Mouse (Mus musculus) liver, embryonic 12.5 days (tissue): ENCODE results near the gene H2-M5. TPM values are rescaled to one million over a fixed set of nuclear protein-coding genes. Genes with fewer than 3 reads are reported as not detected.
"Not testable (repeated sequence)": the region's sequence is repeated elsewhere in the genome, so short reads cannot be mapped to it uniquely, and the experiment has no call there.

Source experiments
- ATAC-seq: fragments of 200-750 bp; cut with Nextera tagmentation; 2 replicates; pipeline ENCODE4 v1.8.0; 2017; ENCODE audit warnings: moderate number of reproducible peaks, mild to moderate bottlenecking, moderate library complexity
- H3K27ac ChIP-seq: fragments of 300-500 bp; sonication (generic); 2 replicates; pipeline ENCODE4 v1.5.1; 2016; ENCODE audit warnings: mild to moderate bottlenecking
- H3K27me3 ChIP-seq: fragments of 300-500 bp; sonication (generic); replicated peaks from 2 replicates; pipeline ENCODE4 v1.6.1; 2016; ENCODE audit warnings: mild to moderate bottlenecking, moderate library complexity
- H3K36me3 ChIP-seq: fragments of 300-500 bp; sonication (generic); 2 replicates; pipeline ENCODE4 v1.6.1; 2016; ENCODE audit warnings: mild to moderate bottlenecking, moderate library complexity
- H3K4me1 ChIP-seq: fragments of 300-500 bp; sonication (generic); 2 replicates; pipeline ENCODE4 v1.6.1; 2016
- H3K4me2 ChIP-seq: fragments of 300-500 bp; sonication (generic); 2 replicates; pipeline ENCODE4 v1.6.1; 2016; ENCODE audit warnings: mild to moderate bottlenecking, moderate library complexity
- H3K4me3 ChIP-seq: fragments of 300-500 bp; sonication (generic); 2 replicates; pipeline ENCODE4 v1.5.1; 2016; ENCODE audit warnings: mild to moderate bottlenecking, moderate library complexity
- H3K9ac ChIP-seq: fragments of 300-500 bp; sonication (generic); 2 replicates; pipeline ENCODE4 v1.6.1; 2016; ENCODE audit warnings: mild to moderate bottlenecking, moderate library complexity
- H3K9me3 ChIP-seq: fragments of 300-500 bp; sonication (generic); replicated peaks from 2 replicates; pipeline ENCODE4 v1.6.1; 2016; ENCODE audit warnings: mild to moderate bottlenecking, moderate library complexity
- WGBS: fragments of 180-500 bp; shearing (Covaris S2); methylation state at CpG from one replicate; pipeline ENCODE4 v1.1.7; 2016; ENCODE audit not compliant: insufficient replicate concordance; 5-methylcytosine and 5-hydroxymethylcytosine counted together
- polyA plus RNA-seq: library from polyadenylated mRNA; unstranded; fragments of >200 nt; fragmentation: Nextera tagmentation; extraction: Ambion mirVana; gene quantifications from 2 replicates; pipeline ENCODE4 v1.2.1, GENCODE M21; 2016

H2-M5 gene
- polyA plus RNA-seq, 1 experiment from 2014 or later, result 0.11 TPM

GRCm38 (mm10) chr17:36990630-36991029 lies 1.3 kb upstream of the H2-M5 start:
- not testable (repeated sequence) for H3K4me2 ChIP-seq, H3K36me3 ChIP-seq, H3K4me1 ChIP-seq, H3K27ac ChIP-seq, H3K4me3 ChIP-seq, H3K9me3 ChIP-seq, H3K9ac ChIP-seq, ATAC-seq
- 77% methylated on average over 6 of the region's 6 CpGs for WGBS
- peaks cover 40% of the 10 kb centered on the region for H3K27me3 ChIP-seq

DNA sequence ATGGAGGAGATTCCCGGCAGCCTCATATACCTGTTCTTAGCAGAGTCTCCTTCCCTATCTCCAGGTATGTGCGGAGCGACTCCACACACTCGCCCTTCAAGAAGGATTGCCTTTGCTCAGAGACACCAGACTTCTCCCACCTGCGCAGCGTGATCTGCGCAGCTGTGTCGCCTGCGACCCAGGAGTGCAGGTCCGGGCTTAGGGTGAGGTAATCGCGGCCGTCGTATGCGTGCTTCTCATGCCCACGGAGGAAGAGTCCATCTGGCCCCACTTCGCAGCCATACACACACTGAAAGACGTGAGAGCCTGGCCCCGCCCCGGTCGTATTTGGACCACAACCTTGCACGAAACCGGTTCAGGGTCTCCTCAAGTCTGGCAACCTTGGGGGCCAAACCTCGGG lies 862 bp downstream of the H2-M5 start:
- H3K9me3 ChIP-seq, result no peaks in the 10 kb centered on the region
- no peaks in the 10 kb centered on the region for H3K4me1 ChIP-seq
- 8% methylated on average over 24 of the region's 24 CpGs for WGBS
- no peak overlapping the region for H3K4me2 ChIP-seq
- H3K4me3 ChIP-seq, result no peak overlapping the region
- peaks cover 40% of the 10 kb centered on the region for H3K27me3 ChIP-seq
- H3K27ac ChIP-seq, result no peak overlapping the region
- no peaks in the 10 kb centered on the region for H3K36me3 ChIP-seq
- no peak for ATAC-seq
- no peak overlapping the region for H3K9ac ChIP-seq

- peaks cover 3% of the 10 kb centered on the region; the same call in 1 of the 2 replicates for H3K4me1 ChIP-seq
- H3K9ac ChIP-seq, result no peak overlapping the region
- no peak for ATAC-seq
- H3K9me3 ChIP-seq, result no peaks in the 10 kb centered on the region
- WGBS, result 33% methylated on average over 5 of the region's 5 CpGs
- no peak overlapping the region for H3K27ac ChIP-seq
- no peak overlapping the region for H3K4me3 ChIP-seq
- no peak overlapping the region for H3K4me2 ChIP-seq
- no peaks in the 10 kb centered on the region for H3K36me3 ChIP-seq
- H3K27me3 ChIP-seq, result peaks cover 57% of the 10 kb centered on the region
These were observed 6.8 kb downstream of the H2-M5 start for GRCm38 (mm10) chr17:36982253-36983155.

- Histone ChIP-seq H3K27me3 (peaks cover 50% of the 10 kb centered on the region), H3K4me2 (peak overlapping the region; percentile 39), H3K27ac (no peak overlapping the region), H3K36me3 (no peaks in the 10 kb centered on the region), H3K9ac (no peak overlapping the region), H3K4me3 (0 out of 2 replicates have a peak overlapping the region, but pooled peaks have one; percentile 1), H3K9me3 (no peaks in the 10 kb centered on the region), H3K4me1 (peaks cover 3% of the 10 kb centered on the region; the same call in 1 of the 2 replicates)
- 10% methylated on average over 4 of the region's 4 CpGs for WGBS
- ATAC-seq, result no peak
These were observed 7.5 kb downstream of the H2-M5 start for GRCm38 (mm10) chr17:36981845-36982244.

DNA sequence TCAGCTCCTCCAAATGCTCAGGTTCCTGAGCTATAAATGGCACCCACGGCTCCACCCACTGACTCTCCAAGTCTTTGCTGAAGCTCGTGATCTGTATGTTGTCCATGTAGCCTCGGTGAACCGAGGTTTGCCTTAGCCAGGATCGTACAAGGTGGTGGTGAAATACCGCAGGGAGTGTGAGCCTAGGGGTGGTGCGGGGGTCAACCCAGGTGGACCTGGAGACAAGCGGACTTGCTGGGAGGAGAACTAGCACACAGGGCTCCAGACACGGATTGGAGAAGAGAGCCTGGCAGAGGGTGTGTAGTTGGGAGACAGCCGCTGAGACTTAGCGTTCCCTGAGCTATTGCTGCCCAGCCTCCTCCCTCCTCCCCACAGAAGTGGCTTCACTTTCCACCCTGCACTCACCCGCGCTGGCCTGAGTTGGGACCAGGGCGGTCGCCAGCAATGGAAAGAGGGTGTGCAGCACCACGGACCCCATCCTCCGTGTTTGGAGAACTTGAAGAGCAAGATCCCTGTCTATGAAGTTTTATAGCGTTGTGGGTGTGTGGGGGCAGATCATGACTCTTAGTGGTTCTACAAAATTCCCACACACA lies 8.0 kb downstream of the H2-M5 start, which contains the start of gene 2410137M14Rik:
2410137M14Rik (minus strand) TSS at position 17 of the 593 bp plus-strand sequence.
- ATAC-seq, result no peak
- Histone ChIP-seq H3K4me3 (0 out of 2 replicates have a peak within 1 kb of the TSS, but pooled peaks have one; percentile 1), H3K4me2 (peak within 1 kb of the TSS; percentile 39), H3K9me3 (no peaks in the 10 kb centered on the region), H3K27me3 (peaks cover 45% of the 10 kb centered on the region), H3K9ac (no peak within 1 kb of the TSS; the same call in 1 of the 2 replicates), H3K4me1 (peaks cover 3% of the 10 kb centered on the region; the same call in 1 of the 2 replicates), H3K36me3 (no peaks in the 10 kb centered on the region), H3K27ac (no peak within 1 kb of the TSS)
- 5% methylated on average over 18 of the region's 18 CpGs for WGBS

GRCm38 (mm10) chr17:36973271-36973787 lies 16.0 kb downstream of the H2-M5 start:
- no peak overlapping the region for H3K4me3 ChIP-seq
- no peaks in the 10 kb centered on the region for H3K36me3 ChIP-seq
- WGBS, result 50% methylated on average over 8 of the region's 8 CpGs
- no peak overlapping the region for H3K4me2 ChIP-seq
- H3K27me3 ChIP-seq, result peaks cover 13% of the 10 kb centered on the region; the same call in 1 of the 2 replicates
- no peak overlapping the region for H3K9ac ChIP-seq
- H3K9me3 ChIP-seq, result no peaks in the 10 kb centered on the region
- no peaks in the 10 kb centered on the region for H3K4me1 ChIP-seq
- ATAC-seq, result no peak
- H3K27ac ChIP-seq, result no peak overlapping the region

DNA sequence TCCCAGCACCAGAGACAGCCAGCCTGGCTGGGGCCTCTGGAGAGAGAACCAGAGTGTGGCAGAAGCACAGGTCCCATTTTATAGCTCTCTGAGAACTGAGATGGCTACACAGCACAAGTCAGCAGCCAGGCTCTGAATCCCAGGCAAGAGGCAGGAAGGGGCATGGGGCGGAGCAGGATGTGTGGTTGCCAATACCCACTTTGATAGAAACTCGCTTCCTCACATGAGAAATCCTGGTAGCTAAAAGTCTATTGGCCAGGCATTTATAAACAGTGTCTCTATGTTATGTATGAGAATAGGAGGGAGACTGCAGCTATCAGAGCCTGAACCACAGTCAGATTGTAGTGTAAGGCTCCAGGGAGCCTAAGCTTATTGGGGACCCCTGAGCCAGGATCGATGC lies 16.5 kb downstream of the H2-M5 start:
- WGBS, result 40% methylated on average over 3 of the region's 3 CpGs
- Histone ChIP-seq H3K27ac (no peak overlapping the region), H3K27me3 (peaks cover 13% of the 10 kb centered on the region; the same call in 1 of the 2 replicates), H3K9me3 (no peaks in the 10 kb centered on the region), H3K4me1 (no peaks in the 10 kb centered on the region), H3K4me3 (no peak overlapping the region), H3K36me3 (no peaks in the 10 kb centered on the region), H3K4me2 (no peak overlapping the region), H3K9ac (no peak overlapping the region)
- no peak for ATAC-seq

DNA sequence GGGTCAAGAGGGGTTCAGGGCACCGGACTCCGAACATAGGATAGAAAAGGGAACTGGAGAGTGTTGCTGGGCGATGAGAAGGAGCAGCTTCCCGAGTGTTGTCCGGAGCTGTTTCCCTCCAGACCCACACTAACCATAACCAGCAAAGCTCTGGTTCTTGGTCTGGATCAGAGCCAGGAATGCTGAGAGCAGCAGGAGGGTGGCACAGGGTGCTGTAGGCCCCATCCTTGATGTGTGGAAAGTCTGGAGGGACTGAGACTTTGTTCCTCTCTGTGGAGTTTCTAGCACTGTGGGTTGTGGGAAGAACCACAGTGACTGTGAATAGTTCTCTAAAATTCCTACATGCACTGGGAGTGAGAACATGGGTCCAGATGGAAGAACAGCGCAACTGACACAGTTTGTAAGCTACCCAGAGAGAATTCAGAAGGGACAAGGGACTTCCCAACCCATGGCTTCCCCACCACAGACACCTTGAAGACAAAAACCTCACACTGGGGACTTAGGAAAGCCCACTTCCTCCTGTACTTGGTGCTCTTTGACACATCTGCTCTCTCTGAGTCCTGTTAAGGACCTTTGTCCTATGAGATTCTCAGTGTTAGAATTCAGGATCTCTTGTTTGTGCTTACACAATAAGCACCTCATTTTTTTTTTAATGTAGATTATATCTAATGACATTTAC lies 18.0 kb downstream of the H2-M5 start:
- ATAC-seq, result no peak
- peaks cover 13% of the 10 kb centered on the region; the same call in 1 of the 2 replicates for H3K27me3 ChIP-seq
- 62% methylated on average over 6 of the region's 6 CpGs for WGBS

DNA sequence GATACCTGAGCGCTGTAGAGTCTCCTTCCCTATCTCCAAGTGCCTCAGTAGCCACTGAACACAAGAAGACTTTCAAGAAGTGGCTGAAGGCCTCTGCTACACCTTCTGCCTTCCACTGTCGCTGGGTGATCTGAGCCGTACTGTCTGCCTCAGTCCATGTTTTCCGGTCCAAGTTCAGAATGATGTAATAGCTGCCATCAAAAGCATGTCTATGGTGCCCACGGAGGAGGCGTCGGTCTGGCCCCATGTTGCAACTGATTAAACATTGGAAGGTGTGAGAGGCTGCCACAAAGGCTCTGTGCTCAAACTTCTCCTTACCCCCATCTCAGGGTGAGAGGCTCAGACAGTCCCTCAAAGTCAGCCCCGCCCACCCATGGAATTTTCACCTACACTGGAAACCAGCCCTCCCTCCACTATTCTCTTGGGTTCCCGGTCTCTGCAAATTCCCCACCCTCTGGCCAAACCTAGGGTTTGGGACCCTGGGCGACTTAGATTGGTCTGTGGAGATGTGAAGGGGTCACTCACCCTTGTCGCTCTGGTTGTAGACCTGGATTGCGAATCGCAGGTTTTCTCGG lies 18.9 kb downstream of the H2-M5 start:
- no peak overlapping the region for H3K9ac ChIP-seq
- no peak overlapping the region for H3K4me2 ChIP-seq
- no peak overlapping the region for H3K4me3 ChIP-seq
- peaks cover 13% of the 10 kb centered on the region; the same call in 1 of the 2 replicates for H3K27me3 ChIP-seq
- ATAC-seq, result 0 out of 2 replicates have a peak, but pooled peaks have one; percentile 24
- no peaks in the 10 kb centered on the region for H3K9me3 ChIP-seq
- no peak overlapping the region for H3K27ac ChIP-seq
- no peaks in the 10 kb centered on the region for H3K4me1 ChIP-seq
- no peaks in the 10 kb centered on the region for H3K36me3 ChIP-seq
- 69% methylated on average over 14 of the region's 14 CpGs for whole genome bisulfite sequencing

More for the DNA sequence above, 18.0 kb downstream of the H2-M5 start:
- H3K27ac ChIP-seq, result no peak overlapping the region
- H3K9ac ChIP-seq, result no peak overlapping the region
- no peak overlapping the region for H3K4me2 ChIP-seq
- no peaks in the 10 kb centered on the region for H3K9me3 ChIP-seq
- no peaks in the 10 kb centered on the region for H3K4me1 ChIP-seq
- H3K36me3 ChIP-seq, result no peaks in the 10 kb centered on the region
- H3K4me3 ChIP-seq, result no peak overlapping the region

DNA sequence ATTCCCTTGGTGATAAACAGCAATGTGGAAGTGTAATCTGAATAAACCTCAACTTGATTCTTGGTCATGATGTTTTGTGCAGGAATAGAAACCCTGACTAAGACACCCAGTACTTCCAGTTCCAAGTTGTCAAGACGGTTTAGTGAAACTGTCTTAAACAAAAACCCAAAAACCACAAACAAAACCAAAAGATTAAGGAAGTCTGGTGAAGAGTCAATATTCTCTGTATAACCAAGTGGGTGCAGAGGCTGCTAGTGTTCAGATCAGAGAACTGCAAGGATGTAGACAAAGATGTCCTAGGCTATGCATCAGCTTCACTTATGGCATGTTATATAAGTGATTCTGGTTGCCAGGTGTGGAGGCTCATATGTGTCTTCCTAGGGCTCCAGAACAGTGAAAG lies 22.5 kb downstream of the H2-M5 start:
- ATAC-seq, result no peak
- Histone ChIP-seq H3K4me1 (no peaks in the 10 kb centered on the region), H3K9ac (no peak overlapping the region), H3K36me3 (no peaks in the 10 kb centered on the region), H3K4me3 (no peak overlapping the region), H3K27me3 (0 out of 2 replicates have a peak, but pooled peaks cover 10% of the 10 kb centered on the region), H3K9me3 (no peaks in the 10 kb centered on the region), H3K27ac (no peak overlapping the region), H3K4me2 (no peak overlapping the region)
- WGBS, result 10% methylated on average over 1 of the region's 1 CpGs

DNA sequence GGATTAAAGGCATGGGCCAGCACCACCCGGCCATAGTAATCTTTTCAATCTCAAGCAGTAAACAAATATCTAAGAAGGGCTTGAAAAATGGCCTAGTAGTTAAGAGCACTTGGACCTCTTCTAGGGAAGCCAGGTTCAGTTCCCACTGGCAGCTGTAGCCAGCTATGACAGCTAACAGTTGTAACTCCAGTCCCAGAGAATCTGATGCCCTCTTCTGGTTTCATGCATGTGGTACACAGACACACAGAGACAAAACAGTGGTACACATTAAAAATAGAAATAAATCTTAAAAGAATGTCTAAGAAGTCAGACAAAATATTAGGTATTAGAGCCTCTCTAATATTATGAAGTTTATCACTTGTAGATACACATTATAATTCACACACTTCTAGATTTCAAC lies 28.2 kb downstream of the H2-M5 start:
- H3K9ac ChIP-seq, result no peak overlapping the region
- H3K27ac ChIP-seq, result no peak overlapping the region
- H3K36me3 ChIP-seq, result peaks cover 8% of the 10 kb centered on the region
- H3K27me3 ChIP-seq, result no peaks in the 10 kb centered on the region
- peaks cover 16% of the 10 kb centered on the region for H3K4me1 ChIP-seq
- WGBS, result 57% methylated on average over 1 of the region's 1 CpGs
- no peak overlapping the region for H3K4me2 ChIP-seq
- no peak for ATAC-seq
- no peaks in the 10 kb centered on the region for H3K9me3 ChIP-seq
- no peak overlapping the region for H3K4me3 ChIP-seq
